Mouse (Mus musculus) heart, postnatal 10 days (tissue): ENCODE measurements around the gene Ccne1. TPM values are rescaled to one million over a fixed set of nuclear protein-coding genes. Genes with fewer than 3 reads are reported as not detected.

Source experiments
- DNase-seq, 2 experiments: peaks; one replicate each; pipeline ENCODE4 v3.0.0; 2021
- intact Hi-C: fragments of 180-260 bp; cut with DNase I; formaldehyde crosslinking; loops from one replicate; pipeline ENCODE4 v1.15.1; 2025
- total RNA-seq, 2 experiments: library from RNA; stranded (reverse); gene quantifications; 2 replicates each; pipeline ENCODE4 v1.2.3; 2021

Gene Ccne1
- total RNA-seq, 2 experiments from 2014 or later: 3.5 to 4.3 TPM

DNA sequence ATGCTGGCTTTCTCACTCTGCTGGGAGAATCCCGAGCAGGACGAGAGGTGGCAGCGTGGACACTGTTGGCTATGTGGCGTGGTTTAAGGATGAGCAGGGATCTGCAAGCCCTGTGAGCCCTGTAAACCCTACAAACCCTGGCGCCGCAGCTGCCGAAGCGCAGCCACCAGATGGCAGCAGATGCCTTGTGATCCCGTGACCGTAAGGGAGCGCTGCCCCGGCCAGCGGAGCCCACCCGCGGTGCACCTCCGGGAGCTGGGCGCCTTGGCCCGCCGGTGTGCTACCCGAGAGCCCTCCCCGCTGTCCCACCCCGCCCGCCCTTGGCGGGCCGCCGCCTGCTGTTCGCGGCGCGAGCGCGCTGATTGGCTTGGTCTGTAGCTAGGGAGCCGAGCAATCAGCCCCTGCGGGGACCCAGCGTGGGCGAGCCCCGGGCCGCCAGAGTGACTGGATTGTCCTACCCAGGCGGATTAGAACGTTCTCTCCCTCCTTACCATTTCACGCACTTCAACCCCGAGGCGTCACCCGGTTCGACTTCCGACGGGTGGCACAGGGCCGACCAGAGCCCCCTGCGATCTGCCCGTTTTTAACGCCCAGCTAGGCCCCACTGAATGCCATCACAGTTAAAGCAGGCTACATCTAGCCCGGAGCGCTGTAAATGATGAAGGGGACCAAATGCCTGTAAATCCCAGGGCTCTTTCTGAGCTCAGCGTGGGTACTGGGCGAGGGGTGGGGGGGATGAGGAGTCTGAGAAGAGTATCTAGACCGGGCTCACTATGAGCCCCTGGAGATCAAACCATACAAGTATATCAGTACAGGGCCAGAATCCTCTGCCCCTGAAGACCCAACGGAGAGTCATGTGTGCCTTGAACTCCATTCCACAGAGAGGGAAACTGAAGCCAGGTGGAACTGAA is 46.0 kb downstream of the Ccne1 start:
- intact Hi-C loops: loop anchor here (1.0 kb wide), 3 partner anchors 12 to 80 kb away; no protein-coding TSS in a partner anchor
- peak; percentile 92 to 93 for DNase-seq

DNA sequence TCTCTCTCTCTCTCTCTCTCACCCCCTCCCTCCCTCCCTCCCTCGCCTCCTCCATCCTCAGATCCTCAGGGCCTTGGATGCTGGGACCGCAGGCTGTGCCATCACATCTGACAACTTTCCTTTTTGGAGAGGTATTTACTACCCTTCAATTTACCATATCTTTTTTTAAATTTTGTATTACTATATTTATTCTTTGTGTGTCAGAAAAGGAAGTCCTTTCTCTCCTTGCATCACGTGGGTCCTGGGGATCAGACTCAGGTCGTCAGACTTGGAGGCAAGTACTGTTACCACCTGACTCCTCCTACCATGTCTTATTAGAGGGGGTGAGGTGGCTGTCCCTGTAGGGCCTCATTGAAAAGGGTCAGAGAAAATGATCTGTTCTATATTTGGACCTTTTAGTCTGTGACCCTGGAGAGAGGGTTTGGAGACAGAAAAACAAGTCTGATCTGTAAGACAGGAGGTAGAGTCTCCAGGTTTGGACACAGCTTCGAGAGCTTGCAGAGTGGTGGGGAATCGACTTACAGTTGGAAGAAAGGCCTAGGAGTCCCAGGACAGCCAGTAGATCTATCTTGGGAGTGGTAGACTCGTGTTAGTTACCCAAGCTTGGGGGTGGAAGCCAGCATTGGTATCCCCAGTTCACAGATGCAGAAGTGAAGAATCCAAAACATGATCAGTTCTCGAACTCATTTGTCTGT is 47.6 kb downstream of the Ccne1 start:
- intact Hi-C loops: no loop called here
- no peak for DNase-seq

DNA sequence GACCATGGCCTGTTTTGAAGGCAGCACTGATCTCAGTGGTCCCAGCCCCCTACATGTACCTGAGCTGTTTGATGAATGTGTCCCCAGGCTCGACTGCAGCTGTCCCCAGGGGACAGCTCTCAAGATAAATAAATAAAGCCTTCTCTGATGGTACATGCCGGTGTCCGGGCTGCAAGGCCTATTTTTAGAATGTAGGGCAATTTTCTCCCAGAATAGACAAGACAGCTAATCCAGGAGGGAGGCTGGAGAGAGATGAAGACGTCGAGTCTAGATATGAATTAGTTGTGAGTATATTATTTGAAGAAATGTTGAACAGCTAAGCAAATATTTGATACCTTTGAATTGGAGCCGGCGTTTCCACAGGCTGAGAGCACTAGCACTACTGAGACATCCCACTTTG is 48.2 kb downstream of the Ccne1 start:
- peak; percentile 15 to 24 for DNase-seq
- intact Hi-C loops: no loop called here

DNA sequence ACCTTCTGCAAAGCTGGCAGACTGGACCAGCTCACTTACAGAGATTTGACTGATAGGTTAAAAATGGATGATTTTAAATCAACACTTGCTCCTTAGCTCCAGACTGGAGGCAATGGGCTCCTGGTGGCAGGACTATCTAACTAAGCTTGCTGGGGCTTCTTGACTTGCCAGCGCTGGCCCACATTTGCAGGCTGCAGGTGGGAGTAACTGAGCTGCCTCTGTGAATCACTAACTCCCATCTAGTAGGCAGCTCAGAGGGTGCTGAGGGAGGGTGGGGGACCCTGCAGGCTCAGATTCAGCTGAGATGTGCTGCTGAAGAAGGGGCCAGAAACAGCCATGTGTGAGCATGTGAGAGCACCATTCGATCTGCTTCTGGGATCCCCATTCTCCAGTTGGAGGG is 51.3 kb downstream of the Ccne1 start:
- no peak for DNase-seq
- intact Hi-C loops: no loop called here

DNA sequence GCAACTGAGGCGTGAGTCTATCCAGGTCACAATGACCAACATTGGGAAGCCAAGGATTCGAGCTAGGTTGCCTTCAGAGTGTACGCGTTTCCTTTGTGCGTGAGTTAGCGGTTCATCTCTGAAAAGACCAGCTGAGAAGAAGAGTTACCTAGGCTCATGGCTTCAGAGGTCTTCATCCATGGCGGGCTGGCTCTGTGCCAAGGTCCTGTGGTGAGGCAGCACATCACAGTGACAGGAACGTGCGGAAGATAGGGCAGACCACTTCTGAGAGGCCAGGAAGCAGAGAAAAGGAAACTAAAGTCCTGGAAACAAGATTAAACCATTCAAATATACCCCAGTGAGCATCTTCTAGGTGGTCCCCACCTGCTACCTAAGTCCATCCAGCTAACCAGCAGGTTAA is 53.1 kb downstream of the Ccne1 start:
- intact Hi-C loops: no loop called here
- DNase-seq: no peak

Other genes starting within 250 kb of the Ccne1 start
- gene Uri1, start 84.0 kb downstream of the Ccne1 start, total RNA-seq: 10 to 100 TPM; 32.0 to 36.6 TPM
- 10 to 100 TPM; 21.5 to 25.1 TPM for gene 1600014C10Rik, start 75.7 kb upstream of the Ccne1 start, total RNA-seq
- gene Plekhf1, start 120.5 kb upstream of the Ccne1 start, total RNA-seq: 10 to 100 TPM in 1 of 2 experiments, 1 to 10 TPM in 1; 9.7 to 11.0 TPM
- 10 to 100 TPM; 19.0 to 24.0 TPM for gene Pop4, start 163.9 kb upstream of the Ccne1 start, total RNA-seq